Mouse (Mus musculus) heart, postnatal 0 days (tissue): ENCODE results near the gene Gins2.

Experiments
- CTCF ChIP-seq: IDR thresholded peaks from 2 replicates; pipeline ENCODE4 v1.5.1; 2016; ENCODE audit warnings: antibody characterized with exemption, control low read depth, low read depth
- EP300 ChIP-seq: IDR thresholded peaks from 2 replicates; pipeline ENCODE4 v1.6.1; 2016; ENCODE audit warnings: antibody characterized with exemption, low read depth

DNA sequence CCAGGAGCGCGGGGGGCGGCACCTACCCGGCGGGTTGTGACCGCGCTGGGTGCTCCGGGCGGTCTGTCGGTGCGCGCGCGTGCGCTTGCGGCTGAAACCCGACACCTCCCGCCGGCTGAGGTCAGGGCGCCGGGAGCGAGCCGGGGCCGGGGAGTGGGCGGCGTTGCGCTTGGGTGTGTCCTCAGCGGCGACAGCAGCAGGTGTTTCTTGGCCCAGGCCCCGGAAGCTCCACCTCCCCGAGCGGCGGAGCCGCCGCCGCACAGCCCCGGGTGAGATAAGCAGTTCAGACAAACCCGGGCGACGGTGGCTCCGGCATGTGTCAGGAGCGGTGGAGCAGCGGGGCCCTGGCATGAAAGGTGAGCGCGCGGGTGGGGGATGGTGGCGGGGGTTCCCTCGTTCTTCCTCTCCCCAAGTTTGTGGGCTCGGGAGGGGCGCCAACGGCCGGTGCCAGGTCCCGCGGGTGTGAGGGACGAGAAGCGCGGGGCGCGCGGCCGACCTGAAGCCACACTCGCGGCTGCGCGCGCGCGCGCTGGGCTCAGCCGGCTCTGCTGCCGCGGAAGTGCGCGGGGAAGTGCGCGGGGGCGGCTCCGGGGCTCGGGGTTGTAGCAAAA is 51.8 kb downstream of the Gins2 start:
- TF ChIP-seq CTCF (no peak), EP300 (peak; percentile 36; the same call in 1 of the 2 replicates)
